Mouse (Mus musculus) megakaryocyte, embryonic 14.5 days (primary cell): ENCODE data around the gene Utrn.

ENCODE experiments used
- FLI1 ChIP-seq: IDR thresholded peaks from 2 replicates; pipeline ENCODE4 v1.6.1; 2012; ENCODE audit warnings: low read length, inconsistent platforms, mixed read lengths
- GATA1 ChIP-seq: IDR thresholded peaks from 3 replicates; pipeline ENCODE4 v1.6.1; 2012; ENCODE audit warnings: mixed read lengths, low read length, inconsistent platforms, borderline replicate concordance

GRCm38 (mm10) chr10:12762668-12763067, 106.5 kb downstream of the Utrn start:
- TF ChIP-seq GATA1, result no peak
- TF ChIP-seq FLI1, result no peak
